Mouse (Mus musculus): ENCODE data around the gene Arhgap35.

GRCm38 (mm10) chr7:16608961-16609360 lies 5.8 kb downstream of the Arhgap35 start:
- TF ChIP-seq POLR2A (IDR thresholded peaks at IDR 0.05; ENCODE audit: extremely low read depth, insufficient read depth, low read length) (no peak), CTCF (IDR thresholded peaks at IDR 0.05; ENCODE audit: extremely low read depth, insufficient read depth, low read length) (no peak)
